Mouse (Mus musculus) heart, adult 9 months (tissue): Measurements from ENCODE around the gene Srsf2.
A peak's percentile ranks its signal among the peaks of the same experiment; 100 is the strongest.
"Not testable (repeated sequence)": the region's sequence is repeated elsewhere in the genome, so short reads cannot be mapped to it uniquely, and the experiment has no call there.

Source experiments
- DNase-seq, 2 experiments: peaks; one replicate each; pipeline ENCODE4 v3.0.0; 2022; ENCODE audit warnings: low spot score in 2 of 2

The Srsf2 gene

GRCm38 (mm10) chr11:116832172-116832685 is 20.7 kb downstream of the Srsf2 start:
- DNase-seq = no peak

GRCm38 (mm10) chr11:116827534-116828165 is 25.2 kb downstream of the Srsf2 start, which contains the start of gene Mxra7:
Gene Mxra7, minus strand, starts transcription at chr11:116828046.
- peak; percentile 85 to 88 for DNase-seq

GRCm38 (mm10) chr11:116826550-116827504 is 26.1 kb downstream of the Srsf2 start:
- DNase-seq = no peak

DNA sequence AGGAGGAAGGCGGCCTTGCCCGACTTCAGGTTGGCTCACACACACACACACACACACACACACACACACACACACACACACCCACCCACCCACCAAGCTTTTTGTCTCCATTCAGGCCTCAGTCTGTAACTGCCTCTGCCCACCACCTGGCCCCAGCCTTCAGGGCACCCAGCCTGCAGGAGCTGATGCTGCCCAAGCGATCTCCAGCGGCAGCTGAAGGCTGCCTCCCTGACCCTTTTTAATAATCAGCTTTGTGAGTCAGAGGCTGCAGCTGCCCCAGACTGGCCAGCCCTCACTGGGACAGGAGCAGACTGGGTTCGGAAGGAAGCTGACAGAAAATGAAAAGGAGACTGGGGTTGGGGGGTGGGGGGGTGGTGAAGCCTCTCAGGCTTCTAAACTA is 27.7 kb downstream of the Srsf2 start:
- no peak for DNase-seq

- not testable (repeated sequence) for DNase-seq
These were observed 29.0 kb downstream of the Srsf2 start for GRCm38 (mm10) chr11:116823885-116824284.

DNA sequence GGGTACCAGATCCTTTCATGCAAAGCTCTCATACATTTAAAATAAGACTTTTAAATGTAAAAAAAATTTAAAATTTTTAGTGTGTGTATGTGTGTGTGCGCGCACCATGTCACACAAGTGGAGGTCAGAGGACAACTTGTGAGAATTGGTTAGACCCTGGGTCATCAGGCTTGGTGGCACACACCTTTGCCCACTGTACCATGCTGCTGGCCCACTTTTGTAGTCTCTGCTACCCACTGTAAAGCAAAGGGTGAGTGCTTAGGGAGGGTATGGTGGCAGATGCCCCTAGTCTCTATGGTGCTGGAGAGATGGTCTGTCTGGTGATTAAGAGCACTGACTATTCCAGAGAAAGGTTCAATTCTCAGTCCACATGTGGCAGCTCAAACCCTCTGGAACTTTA is 29.6 kb downstream of the Srsf2 start:
- DNase-seq = no peak

DNA sequence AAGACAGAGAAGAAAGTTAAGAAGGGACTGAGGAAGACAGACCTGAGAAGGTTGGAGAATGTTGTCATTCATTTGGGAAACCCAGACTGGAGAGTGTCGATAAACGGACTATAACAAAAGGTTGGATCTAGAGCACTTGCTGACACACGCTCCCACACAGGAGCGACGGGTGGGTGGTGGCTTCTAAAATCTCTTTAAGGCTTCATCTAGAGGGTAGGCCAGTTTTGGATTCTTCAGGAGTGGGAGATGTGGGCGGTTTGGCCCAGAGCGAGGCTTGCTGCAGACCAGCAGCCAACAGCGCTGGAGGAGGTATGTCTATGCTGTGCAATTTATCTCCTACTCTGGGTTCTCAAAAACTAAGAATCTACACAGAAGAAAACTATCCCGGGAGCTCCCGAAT is 30.3 kb downstream of the Srsf2 start:
- no peak for DNase-seq

- DNase-seq = no peak
These were observed 30.7 kb downstream of the Srsf2 start for GRCm38 (mm10) chr11:116822215-116822614.

DNA sequence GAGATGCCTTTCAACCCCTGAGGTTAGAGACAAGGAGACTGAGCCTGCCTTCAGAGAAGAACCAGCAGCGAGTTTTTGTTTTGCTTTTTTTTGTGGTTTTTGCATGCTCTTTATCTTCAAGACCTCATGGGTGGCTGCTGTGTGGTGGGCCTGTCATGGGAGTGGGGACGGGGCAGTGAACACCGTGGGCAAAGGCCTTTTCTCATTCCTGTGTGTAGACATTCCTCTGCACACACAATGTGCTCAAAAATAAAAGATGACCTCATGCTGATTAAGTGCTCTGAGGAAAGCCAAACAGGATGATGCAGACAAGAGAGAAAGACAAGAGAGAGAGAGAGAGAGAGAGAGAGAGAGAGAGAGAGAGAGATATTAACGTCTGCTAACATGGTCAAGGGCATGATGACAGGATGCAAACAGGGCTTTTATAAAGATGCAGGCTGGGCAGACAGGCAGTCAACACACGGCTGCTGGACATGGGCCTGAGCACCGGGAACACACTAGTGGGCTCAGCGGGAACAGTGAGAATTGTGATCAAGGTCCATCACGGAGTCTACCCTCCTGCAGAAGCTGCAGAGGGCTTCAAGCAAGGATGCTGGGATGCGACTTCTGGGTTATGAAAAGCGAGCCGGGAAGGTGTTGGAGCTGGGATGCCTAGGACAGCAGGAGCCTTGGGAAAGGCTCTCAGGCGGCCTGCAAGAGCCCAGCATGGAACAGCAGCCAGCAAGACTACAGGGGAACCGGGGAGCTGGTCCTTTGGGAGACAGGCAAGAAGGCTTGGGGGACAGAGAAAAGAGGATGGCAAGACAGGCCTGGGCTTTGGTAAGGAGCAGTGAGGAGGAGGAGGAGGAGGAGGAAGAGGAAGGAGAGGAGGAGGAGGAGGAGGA is 31.6 kb downstream of the Srsf2 start:
- peak in 1 of 2 experiments; percentile 50 for DNase-seq

DNA sequence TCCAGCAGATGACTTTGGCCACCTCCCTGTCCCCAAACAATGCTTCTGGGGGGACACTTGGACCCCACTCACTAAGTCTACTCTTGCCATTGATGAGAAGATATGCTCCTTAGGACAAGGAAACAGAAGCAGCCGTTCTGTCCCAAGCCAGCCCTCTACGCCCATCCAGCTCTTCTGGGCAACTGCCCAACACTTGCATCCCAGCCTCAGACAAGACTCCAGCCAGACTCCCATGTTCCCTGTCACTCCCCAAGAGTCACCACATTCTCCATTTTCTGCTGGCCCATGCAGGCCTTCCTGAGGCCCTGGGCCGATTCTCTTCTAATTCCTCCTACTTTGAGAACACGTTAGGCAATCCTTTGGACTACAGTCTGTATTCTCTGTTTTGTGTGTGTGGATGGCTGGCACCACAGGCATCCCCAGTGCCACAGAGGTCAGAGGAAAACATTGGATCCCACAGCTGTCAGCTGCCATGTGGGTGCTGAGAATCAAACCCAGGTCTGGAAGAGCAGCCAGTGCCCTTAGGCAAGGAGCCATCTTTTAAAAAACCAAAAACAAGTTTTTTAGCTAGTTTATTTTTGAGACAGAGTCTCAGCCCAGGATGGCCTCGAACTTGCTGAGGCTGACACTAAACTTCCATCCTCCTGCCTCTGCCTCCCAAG is 32.8 kb downstream of the Srsf2 start:
- DNase-seq = peak in 1 of 2 experiments; percentile 55

DNA sequence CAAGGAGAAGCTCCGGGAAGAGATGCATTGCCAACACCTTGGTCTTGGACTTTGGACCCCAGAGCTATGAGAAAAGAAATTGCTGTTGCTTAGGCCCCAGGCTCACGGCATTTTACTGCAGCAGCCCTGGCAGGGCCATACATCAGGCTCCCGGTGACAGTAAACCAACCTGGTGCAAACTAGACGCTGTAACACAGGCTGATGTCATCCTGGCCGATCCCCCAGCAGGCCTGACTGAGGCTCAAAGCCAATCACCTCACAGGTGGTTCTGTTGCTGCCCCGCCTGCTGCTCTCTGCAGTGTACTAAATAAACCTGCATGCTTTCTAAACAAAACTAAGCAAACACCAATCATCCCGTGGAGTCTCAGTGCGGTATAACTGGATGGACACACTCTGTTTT is 34.2 kb downstream of the Srsf2 start:
- no peak for DNase-seq

GRCm38 (mm10) chr11:116817567-116817966 is 35.3 kb downstream of the Srsf2 start:
- DNase-seq = no peak

DNA sequence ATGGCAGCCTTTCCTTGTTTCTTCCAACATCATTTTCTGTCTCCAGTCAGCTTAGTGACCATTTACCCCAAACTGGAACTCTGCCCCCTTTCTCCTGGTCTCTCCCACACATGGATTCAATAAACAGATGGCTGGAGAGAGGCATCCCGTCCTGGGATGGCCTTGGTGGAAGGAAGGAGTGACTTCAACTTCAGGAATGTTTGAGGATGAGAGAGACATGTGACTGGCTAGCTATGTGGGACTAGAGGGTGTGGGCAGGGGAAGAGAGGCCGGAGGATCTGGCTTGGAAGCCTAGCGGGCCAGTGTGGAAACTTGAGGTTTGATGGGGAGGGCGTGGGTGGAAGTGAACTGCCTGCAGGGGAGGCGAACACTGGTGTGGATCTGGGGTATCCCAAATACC is 36.1 kb downstream of the Srsf2 start:
- peak; percentile 66 to 77 for DNase-seq

- no peak for DNase-seq
These were observed 37.9 kb downstream of the Srsf2 start for GRCm38 (mm10) chr11:116814884-116815415.

- peak; percentile 84 to 85 for DNase-seq
These were observed 38.6 kb downstream of the Srsf2 start for GRCm38 (mm10) chr11:116814076-116814883.

DNA sequence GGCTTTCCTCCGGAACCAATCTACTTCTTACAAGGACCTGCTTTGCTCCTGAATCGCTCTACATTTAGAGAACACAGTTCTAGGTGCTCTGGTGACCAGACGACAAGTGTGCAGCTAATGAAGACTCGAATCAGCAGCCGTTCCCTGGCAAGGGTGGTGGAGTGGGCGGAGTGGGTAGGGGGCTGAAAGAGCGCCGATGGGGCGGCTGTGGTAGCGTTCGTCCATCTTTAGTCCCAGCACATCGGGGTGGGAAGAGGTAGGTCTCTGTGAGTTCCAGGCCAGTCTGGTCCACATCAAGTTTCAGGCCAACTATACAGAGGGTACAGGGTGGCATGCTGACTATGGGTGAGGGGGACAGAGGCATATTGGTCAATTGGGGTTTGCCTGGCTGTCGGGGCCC is 39.3 kb downstream of the Srsf2 start:
- DNase-seq = no peak

- no peak for DNase-seq
These were observed 39.9 kb downstream of the Srsf2 start for GRCm38 (mm10) chr11:116812793-116813529.

- DNase-seq = no peak
These were observed 41.7 kb downstream of the Srsf2 start for GRCm38 (mm10) chr11:116810983-116811901.
